Mouse (Mus musculus): ENCODE measurements around the gene Cuedc1.
"Not testable (repeated sequence)": the region's sequence is repeated elsewhere in the genome, so short reads cannot be mapped to it uniquely, and the experiment has no call there.

The Cuedc1 gene

GRCm38 (mm10) chr11:88203712-88204532 is 106.1 kb downstream of the Cuedc1 start, which contains the start of gene Mrps23:
Gene Mrps23, plus strand, starts transcription at chr11:88204388.
- DNase-seq (ENCODE audit: low spot score in 2 of 2): peak; percentile 81 to 93

- no peak for DNase-seq (ENCODE audit: low spot score in 2 of 2)
Observed at GRCm38 (mm10) chr11:88204593-88205368, 106.9 kb downstream of the Cuedc1 start.

GRCm38 (mm10) chr11:88206576-88206975 is 108.7 kb downstream of the Cuedc1 start:
- not testable (repeated sequence) for DNase-seq (ENCODE audit: low spot score in 2 of 2)

GRCm38 (mm10) chr11:88207697-88208096 is 109.8 kb downstream of the Cuedc1 start:
- DNase-seq (ENCODE audit: low spot score in 2 of 2): no peak

GRCm38 (mm10) chr11:88211824-88212582 is 114.1 kb downstream of the Cuedc1 start:
- no peak for DNase-seq (ENCODE audit: low spot score in 2 of 2)

GRCm38 (mm10) chr11:88213757-88214156 is 115.9 kb downstream of the Cuedc1 start:
- no peak for DNase-seq (ENCODE audit: low spot score in 2 of 2)

GRCm38 (mm10) chr11:88214881-88215831 is 117.3 kb downstream of the Cuedc1 start:
- DNase-seq (ENCODE audit: low spot score in 2 of 2): no peak

GRCm38 (mm10) chr11:88216231-88216685 is 118.4 kb downstream of the Cuedc1 start:
- peak in 1 of 2 experiments; percentile 35 for DNase-seq (ENCODE audit: low spot score in 2 of 2)

- no peak for DNase-seq (ENCODE audit: low spot score in 2 of 2)
Observed at GRCm38 (mm10) chr11:88218155-88218554, 120.3 kb downstream of the Cuedc1 start.

- DNase-seq (ENCODE audit: low spot score in 2 of 2): no peak
Observed at GRCm38 (mm10) chr11:88218586-88218985, 120.7 kb downstream of the Cuedc1 start.

- DNase-seq (ENCODE audit: low spot score in 2 of 2): no peak
Observed at GRCm38 (mm10) chr11:88221929-88222475, 124.1 kb downstream of the Cuedc1 start.

GRCm38 (mm10) chr11:88227001-88227957 is 129.4 kb downstream of the Cuedc1 start:
- no peak for DNase-seq (ENCODE audit: low spot score in 2 of 2)

- no peak for DNase-seq (ENCODE audit: low spot score in 2 of 2)
Observed at GRCm38 (mm10) chr11:88231213-88231790, 133.4 kb downstream of the Cuedc1 start.

GRCm38 (mm10) chr11:88233528-88234427 is 135.9 kb downstream of the Cuedc1 start:
- DNase-seq (ENCODE audit: low spot score in 2 of 2): no peak

GRCm38 (mm10) chr11:88234789-88235188 is 136.9 kb downstream of the Cuedc1 start:
- no peak for DNase-seq (ENCODE audit: low spot score in 2 of 2)

- DNase-seq (ENCODE audit: low spot score in 2 of 2): peak; percentile 60 to 61
Observed at GRCm38 (mm10) chr11:88235221-88236203, 137.7 kb downstream of the Cuedc1 start.

GRCm38 (mm10) chr11:88240275-88240674 is 142.4 kb downstream of the Cuedc1 start:
- DNase-seq (ENCODE audit: low spot score in 2 of 2): no peak
